Mouse (Mus musculus) liver, embryonic 15.5 days (tissue): ENCODE results near the gene Ttll1. TPM values are rescaled to one million over a fixed set of nuclear protein-coding genes. Genes with fewer than 3 reads are reported as not detected.

Experiments used
- ATAC-seq: fragments of 200-750 bp; cut with Nextera tagmentation; 2 replicates; pipeline ENCODE4 v1.8.0; 2017; ENCODE audit warnings: moderate number of reproducible peaks, mild to moderate bottlenecking, moderate library complexity; ENCODE audit not compliant: insufficient read depth
- H3K27ac ChIP-seq: fragments of 300-500 bp; sonication (generic); replicated peaks from 2 replicates; pipeline ENCODE4 v1.5.1; 2015; ENCODE audit warnings: mild to moderate bottlenecking, inconsistent platforms
- H3K27me3 ChIP-seq: fragments of 300-500 bp; sonication (generic); 2 replicates; pipeline ENCODE4 v1.6.1; 2015; ENCODE audit warnings: mild to moderate bottlenecking, inconsistent platforms
- H3K36me3 ChIP-seq: fragments of 300-500 bp; sonication (generic); replicated peaks from 2 replicates; pipeline ENCODE4 v1.6.1; 2015; ENCODE audit warnings: moderate library complexity, mild to moderate bottlenecking, inconsistent platforms
- H3K4me1 ChIP-seq: fragments of 300-500 bp; sonication (generic); replicated peaks from 2 replicates; pipeline ENCODE4 v1.6.1; 2015; ENCODE audit warnings: inconsistent platforms
- H3K4me2 ChIP-seq: fragments of 300-500 bp; sonication (generic); 2 replicates; pipeline ENCODE4 v1.6.1; 2015; ENCODE audit warnings: moderate library complexity, mild to moderate bottlenecking, inconsistent platforms
- H3K4me3 ChIP-seq: fragments of 300-500 bp; sonication (generic); replicated peaks from 2 replicates; pipeline ENCODE4 v1.5.1; 2015; ENCODE audit warnings: mild to moderate bottlenecking, inconsistent platforms
- H3K9ac ChIP-seq: fragments of 300-500 bp; sonication (generic); 2 replicates; pipeline ENCODE4 v1.6.1; 2015; ENCODE audit warnings: moderate library complexity, mild to moderate bottlenecking, inconsistent platforms
- H3K9me3 ChIP-seq: fragments of 300-500 bp; sonication (generic); replicated peaks from 2 replicates; pipeline ENCODE4 v1.6.1; 2016; ENCODE audit warnings: inconsistent platforms
- WGBS: fragments of 180-500 bp; shearing (Covaris S2); methylation state at CpG from one replicate; pipeline ENCODE4 v1.1.7; 2015; ENCODE audit warnings: mixed read lengths; ENCODE audit not compliant: insufficient replicate concordance; 5-methylcytosine and 5-hydroxymethylcytosine counted together
- polyA plus RNA-seq: library from polyadenylated mRNA; unstranded; fragments of >200 nt; fragmentation: Nextera tagmentation; extraction: Ambion mirVana; gene quantifications from 2 replicates; pipeline ENCODE4 v1.2.1, GENCODE M21; 2015

Ttll1 gene
- 4.5 and 4.9 TPM in 2 replicates for polyA plus RNA-seq

- Histone ChIP-seq H3K9ac (peak within 1 kb of the TSS; percentile 59), H3K4me1 (peaks cover 15% of the 10 kb centered on the region), H3K9me3 (no peaks in the 10 kb centered on the region), H3K4me3 (peak within 1 kb of the TSS; percentile 62), H3K36me3 (no peaks in the 10 kb centered on the region), H3K27ac (peak within 1 kb of the TSS; percentile 64), H3K4me2 (peak within 1 kb of the TSS; percentile 96), H3K27me3 (peaks cover 24% of the 10 kb centered on the region)
- 7% methylated on average over 41 of the region's 41 CpGs for WGBS
- peak; percentile 94 for ATAC-seq
Measured at GRCm38 (mm10) chr15:83510805-83511405, at the start of gene Ttll1. Gene Ttll1, minus strand, starts transcription at chr15:83510893.

GRCm38 (mm10) chr15:83555161-83555974 is 44.7 kb upstream of the Ttll1 start:
- H3K9ac ChIP-seq, result peak overlapping the region; percentile 89
- WGBS, result under 1% methylated on average over 74 of the region's 74 CpGs
- H3K36me3 ChIP-seq, result 0 out of 2 replicates have a peak, but pooled peaks cover 7% of the 10 kb centered on the region
- H3K27ac ChIP-seq, result peak overlapping the region; percentile 86
- ATAC-seq, result peak; percentile 88
- peak overlapping the region; percentile 95 for H3K4me2 ChIP-seq
- H3K4me1 ChIP-seq, result peaks cover 25% of the 10 kb centered on the region
- peak overlapping the region; percentile 77 for H3K4me3 ChIP-seq
- no peaks in the 10 kb centered on the region for H3K27me3 ChIP-seq
- H3K9me3 ChIP-seq, result no peaks in the 10 kb centered on the region

- no peak for ATAC-seq
- Histone ChIP-seq H3K36me3 (peaks cover 13% of the 10 kb centered on the region; the same call in 1 of the 2 replicates), H3K9me3 (no peaks in the 10 kb centered on the region), H3K9ac (no peak overlapping the region), H3K27me3 (no peaks in the 10 kb centered on the region), H3K4me2 (no peak overlapping the region), H3K4me1 (peaks cover 25% of the 10 kb centered on the region), H3K4me3 (no peak overlapping the region), H3K27ac (no peak overlapping the region)
Measured at GRCm38 (mm10) chr15:83553831-83554230, 43.1 kb upstream of the Ttll1 start.

GRCm38 (mm10) chr15:83550137-83550536 is 39.4 kb upstream of the Ttll1 start:
- Histone ChIP-seq H3K4me3 (no peak overlapping the region), H3K4me1 (peaks cover 15% of the 10 kb centered on the region), H3K27ac (no peak overlapping the region), H3K9ac (no peak overlapping the region), H3K27me3 (no peaks in the 10 kb centered on the region), H3K9me3 (no peaks in the 10 kb centered on the region), H3K4me2 (no peak overlapping the region), H3K36me3 (peaks cover 45% of the 10 kb centered on the region)
- ATAC-seq, result no peak
- 81% methylated on average over 2 of the region's 2 CpGs for WGBS

GRCm38 (mm10) chr15:83547144-83547543 is 36.5 kb upstream of the Ttll1 start:
- no peaks in the 10 kb centered on the region for H3K27me3 ChIP-seq
- 0 out of 2 replicates have a peak, but pooled peaks cover 4% of the 10 kb centered on the region for H3K4me1 ChIP-seq
- ATAC-seq, result no peak
- WGBS, result 79% methylated on average over 8 of the region's 8 CpGs
- no peaks in the 10 kb centered on the region for H3K9me3 ChIP-seq
- H3K36me3 ChIP-seq, result peaks cover 45% of the 10 kb centered on the region
- no peak overlapping the region for H3K9ac ChIP-seq
- no peak overlapping the region for H3K4me3 ChIP-seq
- no peak overlapping the region for H3K4me2 ChIP-seq
- H3K27ac ChIP-seq, result no peak overlapping the region

GRCm38 (mm10) chr15:83546029-83546428 is 35.3 kb upstream of the Ttll1 start:
- no peaks in the 10 kb centered on the region for H3K9me3 ChIP-seq
- H3K36me3 ChIP-seq, result peaks cover 45% of the 10 kb centered on the region
- no peak overlapping the region for H3K9ac ChIP-seq
- no peak overlapping the region for H3K4me3 ChIP-seq
- ATAC-seq, result no peak
- H3K4me1 ChIP-seq, result 0 out of 2 replicates have a peak, but pooled peaks cover 4% of the 10 kb centered on the region
- H3K4me2 ChIP-seq, result no peak overlapping the region
- 72% methylated on average over 7 of the region's 7 CpGs for WGBS
- H3K27ac ChIP-seq, result no peak overlapping the region
- no peaks in the 10 kb centered on the region for H3K27me3 ChIP-seq

GRCm38 (mm10) chr15:83541647-83542287 is 31.1 kb upstream of the Ttll1 start:
- 56% methylated on average over 9 of the region's 9 CpGs for WGBS

GRCm38 (mm10) chr15:83539905-83540304 is 29.2 kb upstream of the Ttll1 start:
- ATAC-seq, result no peak
- 30% methylated on average over 4 of the region's 4 CpGs for WGBS
- H3K9me3 ChIP-seq, result no peaks in the 10 kb centered on the region
- H3K4me3 ChIP-seq, result no peak overlapping the region
- no peaks in the 10 kb centered on the region for H3K36me3 ChIP-seq
- H3K9ac ChIP-seq, result no peak overlapping the region
- H3K4me1 ChIP-seq, result no peaks in the 10 kb centered on the region; the same call in 1 of the 2 replicates
- H3K4me2 ChIP-seq, result no peak overlapping the region
- H3K27me3 ChIP-seq, result no peaks in the 10 kb centered on the region
- H3K27ac ChIP-seq, result no peak overlapping the region

More at GRCm38 (mm10) chr15:83541647-83542287, 31.1 kb upstream of the Ttll1 start:
- H3K9me3 ChIP-seq, result no peaks in the 10 kb centered on the region
- H3K36me3 ChIP-seq, result peaks cover 11% of the 10 kb centered on the region
- H3K27me3 ChIP-seq, result no peaks in the 10 kb centered on the region
- ATAC-seq, result no peak
- H3K4me2 ChIP-seq, result no peak overlapping the region
- H3K4me1 ChIP-seq, result no peaks in the 10 kb centered on the region
- no peak overlapping the region for H3K27ac ChIP-seq
- H3K9ac ChIP-seq, result no peak overlapping the region
- no peak overlapping the region for H3K4me3 ChIP-seq

GRCm38 (mm10) chr15:83538855-83539254 is 28.2 kb upstream of the Ttll1 start:
- Histone ChIP-seq H3K4me3 (no peak overlapping the region), H3K4me1 (no peaks in the 10 kb centered on the region; the same call in 1 of the 2 replicates), H3K36me3 (no peaks in the 10 kb centered on the region), H3K9me3 (no peaks in the 10 kb centered on the region), H3K4me2 (no peak overlapping the region), H3K9ac (no peak overlapping the region), H3K27ac (no peak overlapping the region), H3K27me3 (no peaks in the 10 kb centered on the region)
- WGBS, result 78% methylated on average over 2 of the region's 2 CpGs
- no peak for ATAC-seq

GRCm38 (mm10) chr15:83535890-83536231 is 25.2 kb upstream of the Ttll1 start:
- Histone ChIP-seq H3K9ac (no peak overlapping the region), H3K27ac (no peak overlapping the region), H3K4me3 (no peak overlapping the region), H3K9me3 (no peaks in the 10 kb centered on the region), H3K36me3 (no peaks in the 10 kb centered on the region), H3K4me1 (peaks cover 1% of the 10 kb centered on the region; the same call in 1 of the 2 replicates), H3K4me2 (no peak overlapping the region), H3K27me3 (peaks cover 10% of the 10 kb centered on the region)
- 56% methylated on average over 6 of the region's 6 CpGs for WGBS
- no peak for ATAC-seq
